Mouse (Mus musculus): Measurements from ENCODE around the gene Ctnna2.

The Ctnna2 gene

DNA sequence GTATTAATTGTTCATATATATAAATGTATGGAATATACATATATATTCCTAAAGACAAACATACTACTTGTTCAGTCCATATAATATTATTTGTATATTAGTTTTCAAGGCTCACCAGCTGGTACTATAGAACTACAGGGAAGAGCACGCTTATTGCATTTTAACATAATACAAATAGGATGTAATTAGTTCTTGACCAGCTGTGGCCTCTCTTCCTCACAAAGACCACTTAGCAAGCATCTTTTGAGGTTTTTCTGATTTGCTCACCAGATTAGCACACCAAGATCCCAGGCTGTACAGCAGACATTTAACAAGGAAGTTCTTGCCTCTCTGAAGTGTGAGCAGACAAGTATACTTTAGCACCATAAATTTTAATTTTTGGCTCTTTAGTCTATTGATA, 152.0 kb downstream of the Ctnna2 start:
- DNase-seq (ENCODE audit: extremely low read depth, insufficient read length, low spot score) = no peak

DNA sequence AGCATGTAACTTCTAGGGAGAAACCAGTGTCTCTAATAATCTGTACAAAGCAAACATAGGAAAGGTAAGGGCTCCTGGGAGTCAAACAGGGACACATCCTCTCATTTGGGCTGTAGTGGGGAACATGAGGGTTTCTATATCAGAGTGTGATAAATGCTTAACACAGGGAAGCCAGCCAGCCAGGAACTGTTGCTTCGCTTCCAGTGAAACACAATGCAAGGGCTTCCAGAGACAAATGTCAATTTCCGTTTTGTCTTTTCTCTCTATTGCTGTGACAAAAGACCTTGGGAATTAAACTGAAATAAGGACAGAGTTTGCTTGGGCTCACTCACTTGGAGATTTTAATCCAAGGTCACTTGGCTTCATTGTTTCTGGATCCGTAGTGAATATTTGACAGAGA, 162.4 kb downstream of the Ctnna2 start:
- DNase-seq (ENCODE audit: extremely low read depth, insufficient read length, low spot score) = no peak

DNA sequence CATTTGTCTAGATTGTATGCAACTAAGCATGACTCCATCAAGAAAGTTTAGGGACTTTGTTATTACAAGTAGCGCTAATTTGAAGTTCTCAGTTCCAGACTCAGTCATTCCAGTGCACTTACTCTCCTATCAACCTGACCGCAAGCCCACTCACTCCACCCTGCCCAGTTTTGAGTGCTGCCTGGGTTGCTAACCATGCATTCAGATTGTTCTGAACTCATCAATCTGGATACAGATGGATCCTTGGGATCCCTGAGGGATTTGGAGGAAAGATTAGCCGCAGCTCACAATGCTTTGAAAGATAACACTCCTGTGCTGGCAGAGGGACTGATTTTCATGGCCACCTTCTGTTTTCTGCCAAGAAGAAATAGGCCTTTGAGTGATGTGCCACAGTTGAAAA, 168.5 kb downstream of the Ctnna2 start:
- no peak for DNase-seq (ENCODE audit: extremely low read depth, insufficient read length, low spot score)

- DNase-seq (ENCODE audit: extremely low read depth, insufficient read length, low spot score) = no peak
Measured at GRCm38 (mm10) chr6:77802604-77803003, 176.9 kb downstream of the Ctnna2 start.

DNA sequence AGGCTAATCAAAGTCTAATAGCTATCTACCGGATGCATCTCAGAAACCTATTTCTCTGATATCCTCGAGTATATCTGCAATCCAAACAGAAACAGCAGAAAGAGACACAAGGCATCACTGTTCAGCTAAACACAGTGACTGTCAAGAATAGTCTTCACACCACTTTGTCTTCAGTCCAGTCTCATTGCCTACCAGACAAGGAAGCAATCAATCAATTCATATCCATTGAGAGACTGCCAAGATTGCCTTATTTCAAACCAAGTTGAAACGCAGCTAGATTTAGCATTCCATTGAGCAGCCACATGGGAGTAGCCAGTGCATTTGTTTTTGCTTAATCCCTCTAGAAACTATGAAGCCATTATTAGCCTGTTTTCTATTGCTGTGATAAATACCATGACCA, 196.2 kb downstream of the Ctnna2 start:
- DNase-seq (ENCODE audit: extremely low read depth, insufficient read length, low spot score) = no peak

DNA sequence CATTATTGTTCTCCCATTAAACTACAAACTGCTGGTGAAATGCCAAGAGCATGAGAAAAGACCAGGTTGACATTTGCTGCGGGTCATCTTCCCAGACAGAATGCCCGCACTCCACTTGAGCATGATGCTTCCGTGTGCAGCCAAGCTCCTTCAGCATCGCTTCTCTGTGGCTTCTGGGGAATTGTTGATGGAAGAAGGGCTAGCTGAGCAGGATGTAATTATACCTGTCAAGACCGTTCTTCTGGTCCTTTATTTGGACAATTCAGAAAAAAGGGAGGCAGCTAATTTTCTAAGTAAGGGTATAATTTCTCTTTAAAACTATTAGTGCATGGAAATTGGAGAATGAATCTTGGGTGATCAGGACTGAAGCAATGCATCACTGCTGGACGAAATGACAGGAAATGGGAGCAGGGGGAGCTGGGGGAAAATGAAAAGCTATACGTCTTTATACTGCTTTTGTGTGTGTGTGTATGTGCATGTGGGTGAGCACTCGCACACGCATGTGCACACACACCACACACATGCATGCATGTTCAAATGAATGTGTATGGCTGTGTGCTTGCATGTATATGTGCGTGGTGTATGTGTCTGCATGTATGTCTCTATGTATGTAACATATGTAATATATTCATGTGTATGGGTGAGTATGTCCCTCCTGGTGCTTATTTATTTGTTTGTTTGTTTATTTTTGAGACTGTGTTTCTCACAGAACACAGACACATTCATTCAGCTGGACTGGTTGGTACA, 211.0 kb downstream of the Ctnna2 start:
- no peak for DNase-seq (ENCODE audit: extremely low read depth, insufficient read length, low spot score)

DNA sequence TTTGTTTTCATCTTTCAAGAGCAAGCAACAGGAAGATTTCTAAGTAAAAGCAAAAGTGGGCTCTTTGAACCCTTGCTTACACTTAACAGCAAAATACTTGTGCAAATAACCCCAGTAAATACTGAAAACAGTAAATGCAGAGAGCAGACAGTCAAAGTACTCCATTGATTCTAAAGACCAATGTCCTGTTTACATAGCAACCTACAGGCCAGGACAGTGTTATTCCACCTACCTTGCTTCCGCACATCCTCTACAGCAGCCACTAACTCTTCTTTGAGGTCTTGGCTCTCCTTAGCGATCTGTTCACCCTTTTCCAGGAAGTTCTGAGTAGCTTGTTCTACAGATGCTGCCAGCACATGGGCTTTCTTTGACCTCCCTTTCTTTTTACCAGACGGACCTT, 221.3 kb downstream of the Ctnna2 start:
- DNase-seq (ENCODE audit: extremely low read depth, insufficient read length, low spot score) = no peak

DNA sequence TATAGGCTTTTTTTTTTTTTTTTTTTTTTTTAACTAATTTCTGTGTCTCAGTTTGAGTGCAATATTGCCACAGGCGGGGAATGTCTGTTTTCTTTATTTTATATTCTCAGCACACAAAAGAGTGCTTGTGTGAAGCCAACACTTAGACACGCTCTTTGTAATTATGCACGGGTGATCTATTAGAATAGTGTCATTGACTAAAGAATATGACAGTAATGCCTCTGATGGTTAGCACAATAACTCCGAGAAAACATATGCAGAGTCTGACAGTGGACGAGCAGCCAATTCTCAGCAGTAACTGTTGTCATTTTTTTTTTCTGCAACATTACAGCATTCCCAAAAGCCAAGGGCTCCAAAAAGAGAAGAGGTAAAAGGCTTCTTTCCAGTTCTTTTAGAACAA, 234.1 kb downstream of the Ctnna2 start:
- no peak for DNase-seq (ENCODE audit: extremely low read depth, insufficient read length, low spot score)

DNA sequence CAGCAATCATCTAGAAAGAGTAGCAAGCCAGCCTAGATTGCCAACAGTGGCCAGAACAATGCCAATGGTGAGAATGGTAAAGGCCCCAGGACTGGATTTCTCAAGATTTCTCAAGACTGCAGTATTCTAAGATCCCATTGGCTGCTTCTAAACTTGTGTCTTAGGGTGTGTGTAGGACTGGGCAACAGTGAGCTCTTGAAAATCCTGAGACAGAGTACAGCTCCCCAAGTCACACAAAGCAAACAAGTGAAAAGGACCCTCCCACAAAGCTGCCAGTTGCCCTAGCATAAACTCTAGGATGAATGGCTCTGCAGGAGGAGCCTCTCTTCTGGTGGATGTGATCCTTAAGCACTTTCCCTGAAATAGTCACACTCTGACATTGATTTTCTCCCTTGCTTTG, 235.8 kb downstream of the Ctnna2 start:
- DNase-seq (ENCODE audit: extremely low read depth, insufficient read length, low spot score) = no peak

GRCm38 (mm10) chr6:77742988-77743387, 236.5 kb downstream of the Ctnna2 start:
- DNase-seq (ENCODE audit: extremely low read depth, insufficient read length, low spot score) = no peak

DNA sequence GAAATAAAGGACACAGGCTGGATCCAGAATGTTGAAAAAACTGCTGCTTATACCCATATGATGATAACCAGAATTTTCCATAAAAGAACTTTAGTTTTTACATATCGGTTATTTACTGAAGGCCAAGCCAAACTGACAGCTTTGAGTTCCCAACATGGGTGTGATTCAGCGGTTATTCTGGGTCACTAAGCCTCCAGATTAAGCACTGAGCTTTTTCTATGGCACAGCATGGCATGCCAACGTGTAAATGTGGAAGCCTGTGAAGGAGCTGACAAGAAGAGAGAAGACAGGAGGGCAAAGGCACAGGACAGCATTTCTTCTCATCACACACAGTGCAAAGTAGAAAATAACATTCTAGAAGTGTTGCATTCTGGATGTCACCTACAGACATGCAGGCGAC, 240.9 kb downstream of the Ctnna2 start:
- DNase-seq (ENCODE audit: extremely low read depth, insufficient read length, low spot score) = no peak

GRCm38 (mm10) chr6:77724952-77725299, 254.6 kb downstream of the Ctnna2 start:
- DNase-seq (ENCODE audit: extremely low read depth, insufficient read length, low spot score) = no peak

DNA sequence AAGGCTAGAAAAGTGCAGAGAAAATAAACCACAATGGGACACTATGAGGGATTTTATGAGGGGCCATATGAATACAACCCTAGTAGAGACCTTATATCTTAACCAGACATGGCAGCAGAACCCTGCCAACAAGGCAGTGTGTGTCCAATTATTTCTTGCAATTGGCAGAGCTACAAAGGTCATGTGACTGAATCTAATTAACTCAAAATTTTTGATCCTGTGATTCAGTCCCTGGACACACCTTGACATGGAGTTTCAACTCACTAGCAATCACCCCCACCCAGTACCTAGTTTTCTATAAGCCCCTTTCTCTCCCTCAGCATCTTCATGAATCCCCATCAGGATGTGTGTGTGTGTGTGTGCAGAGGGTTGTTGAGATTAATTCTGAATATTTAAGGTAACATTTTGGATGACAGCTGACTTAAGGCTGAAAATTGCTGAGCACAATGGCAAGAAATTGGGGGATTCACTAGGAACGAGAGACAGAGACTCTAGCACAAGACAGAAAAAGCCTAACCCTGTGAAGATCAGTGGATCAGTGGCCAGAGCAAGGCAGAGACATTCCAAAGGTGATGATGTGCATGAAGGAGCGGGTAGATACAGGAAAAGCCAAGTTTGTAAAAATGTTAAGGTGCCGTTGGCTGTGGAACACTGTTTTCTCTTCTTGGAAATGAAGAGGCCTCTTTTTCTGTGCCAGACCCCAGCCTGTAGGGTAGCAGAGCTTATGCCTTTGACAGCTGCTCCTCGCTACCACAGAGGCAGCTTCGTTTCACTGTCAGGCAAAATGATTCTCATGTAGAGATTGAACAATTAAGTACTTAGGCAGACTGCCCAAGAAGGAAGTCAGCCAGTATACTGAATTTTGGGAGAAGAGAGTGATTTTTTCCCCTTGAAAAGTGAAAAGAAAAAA, 255.2 kb downstream of the Ctnna2 start:
- DNase-seq (ENCODE audit: extremely low read depth, insufficient read length, low spot score) = no peak

GRCm38 (mm10) chr6:77694093-77694492, 285.4 kb downstream of the Ctnna2 start:
- no peak for DNase-seq (ENCODE audit: extremely low read depth, insufficient read length, low spot score)

- DNase-seq (ENCODE audit: extremely low read depth, insufficient read length, low spot score) = no peak
Measured at GRCm38 (mm10) chr6:77687173-77687572, 292.3 kb downstream of the Ctnna2 start.

DNA sequence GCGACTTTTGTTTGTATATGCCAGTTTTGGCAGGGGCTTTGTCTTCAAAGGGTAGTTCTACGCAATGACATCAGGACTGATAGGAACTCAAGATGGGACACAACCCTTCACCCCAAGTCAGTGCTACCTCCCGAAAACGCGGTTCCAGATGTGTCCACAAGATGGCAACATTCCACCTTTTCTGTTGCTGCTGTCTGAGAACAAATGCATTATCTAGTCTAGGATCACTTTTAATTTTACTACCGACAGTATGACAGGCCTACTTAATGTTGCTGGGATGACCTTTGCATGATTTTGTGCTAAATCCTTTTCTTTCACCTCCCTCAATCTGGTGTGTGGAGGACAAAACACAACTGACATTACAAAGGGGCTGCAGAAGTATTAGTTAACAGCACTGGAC, 329.4 kb downstream of the Ctnna2 start:
- DNase-seq (ENCODE audit: extremely low read depth, insufficient read length, low spot score) = no peak

DNA sequence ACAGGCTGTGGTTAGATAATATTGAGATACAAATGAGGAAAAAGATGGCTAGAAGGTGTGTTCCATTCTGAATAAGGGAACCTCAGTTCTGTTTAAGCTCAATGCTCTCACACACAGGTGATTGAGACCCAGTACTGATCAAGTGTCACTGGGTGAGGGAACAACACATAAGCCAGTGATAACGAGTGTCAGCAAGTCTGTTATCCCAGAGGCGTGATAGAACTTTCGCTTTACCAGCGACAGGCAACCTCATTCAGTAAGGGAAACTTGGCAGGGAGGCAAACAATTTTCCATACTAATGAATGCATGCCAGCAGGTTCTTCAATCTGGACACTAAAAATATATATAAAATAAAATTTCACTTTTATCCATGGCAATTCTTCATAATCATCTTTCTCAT, 334.9 kb downstream of the Ctnna2 start:
- no peak for DNase-seq (ENCODE audit: extremely low read depth, insufficient read length, low spot score)

DNA sequence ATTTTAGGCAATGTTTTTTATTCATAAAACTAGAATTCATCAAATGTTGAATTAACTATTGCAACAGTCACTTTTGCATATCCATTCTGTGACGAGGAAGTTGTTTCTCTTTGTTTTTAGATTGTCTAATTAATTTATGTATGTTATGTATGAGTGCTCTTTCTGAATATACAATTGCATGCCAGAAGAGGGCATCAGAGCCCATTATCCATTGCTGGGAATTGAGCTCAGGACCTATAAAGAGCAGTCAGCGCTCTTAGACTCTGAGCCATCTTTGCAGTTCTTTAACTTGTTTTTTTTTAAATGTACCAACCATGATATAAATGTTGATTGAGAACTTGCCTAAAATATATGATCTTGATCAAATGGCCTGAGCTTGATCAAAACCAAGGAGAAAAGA, 340.7 kb downstream of the Ctnna2 start:
- no peak for DNase-seq (ENCODE audit: extremely low read depth, insufficient read length, low spot score)

DNA sequence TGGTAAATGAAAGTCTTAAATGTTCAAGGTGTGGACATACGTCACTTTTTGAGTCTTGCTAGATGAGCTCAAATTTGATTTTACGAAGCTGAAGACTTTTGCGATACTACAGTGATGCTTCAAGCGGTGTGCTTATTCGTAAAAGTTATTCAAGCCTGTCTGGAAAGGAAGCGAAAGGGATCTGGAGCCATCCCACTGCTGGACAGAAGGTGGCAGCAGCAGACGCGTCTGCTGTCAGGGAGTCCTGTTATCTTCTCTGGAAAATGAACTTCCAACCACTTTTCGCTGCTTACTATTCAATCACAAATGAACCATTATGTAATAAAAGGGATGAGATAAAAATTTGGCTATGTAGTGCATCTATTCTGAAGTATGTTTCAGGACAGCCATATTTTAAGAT, 345.5 kb downstream of the Ctnna2 start:
- no peak for DNase-seq (ENCODE audit: extremely low read depth, insufficient read length, low spot score)

DNA sequence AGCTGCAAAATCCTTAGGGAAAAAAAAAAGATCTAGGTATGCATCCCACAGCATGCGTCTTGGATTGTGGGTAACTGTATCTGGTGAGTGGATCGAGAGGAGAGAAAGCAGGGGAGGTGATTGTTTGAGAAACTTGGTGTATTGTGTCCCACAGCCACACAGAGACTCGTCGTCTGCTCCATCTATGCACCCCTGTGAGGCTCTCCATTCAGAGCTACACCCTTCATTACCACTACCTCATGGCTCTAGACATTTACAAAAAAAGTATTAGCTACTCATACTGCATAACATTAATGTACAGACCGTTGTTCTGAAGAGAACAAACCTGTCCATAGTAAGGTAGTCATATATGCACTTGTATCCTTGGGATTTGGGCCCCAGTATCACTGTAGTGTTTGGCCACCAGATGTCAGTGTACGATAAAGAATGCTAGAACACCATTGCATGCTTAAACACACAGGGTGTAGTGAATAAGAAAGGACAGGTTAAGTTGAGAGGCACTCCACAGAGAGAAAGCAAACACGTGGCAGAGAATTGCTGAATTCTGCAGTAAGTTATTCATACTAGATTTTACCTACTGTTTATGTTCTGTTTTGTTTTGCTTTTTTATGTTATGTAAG, 350.8 kb downstream of the Ctnna2 start:
- DNase-seq (ENCODE audit: extremely low read depth, insufficient read length, low spot score) = no peak

DNA sequence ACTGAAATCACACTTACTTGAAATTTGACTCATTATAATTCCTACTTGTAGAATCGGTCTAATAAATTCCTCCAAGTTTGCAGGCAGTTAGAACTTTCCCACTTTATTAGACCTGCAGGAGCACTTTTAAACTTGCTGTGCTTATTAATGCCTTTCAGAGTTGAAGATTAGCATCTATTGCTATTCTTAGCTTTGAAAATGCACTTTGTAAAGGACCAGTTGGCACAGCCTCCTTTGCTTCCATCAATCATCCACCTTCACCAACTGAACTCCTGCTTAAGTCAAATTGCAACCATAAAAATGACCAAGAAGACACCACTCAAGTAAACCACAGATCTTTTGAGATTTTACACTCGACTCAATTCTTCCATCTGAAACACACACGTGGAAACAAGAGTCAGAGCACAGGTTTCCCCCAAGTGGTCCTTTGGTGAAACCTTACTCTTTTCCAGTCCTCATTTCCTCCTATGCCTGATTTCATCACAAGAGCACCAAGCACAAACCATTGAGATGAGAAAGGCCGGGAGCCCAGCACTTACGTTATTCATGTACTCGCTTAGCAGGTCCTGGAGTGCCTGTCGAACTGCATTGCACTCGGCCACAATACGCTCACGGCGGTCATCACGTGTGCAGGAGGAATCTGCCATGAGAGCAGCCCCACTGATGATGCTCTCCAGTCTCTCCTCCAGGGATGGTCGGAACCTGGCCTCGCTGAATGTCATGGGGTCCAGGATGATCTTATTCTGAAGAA, 374.7 kb downstream of the Ctnna2 start:
- no peak for DNase-seq (ENCODE audit: extremely low read depth, insufficient read length, low spot score)
